Mouse (Mus musculus) CH12.LX (cell line): ENCODE measurements around the gene Ube2e1. TPM values are rescaled to one million over a fixed set of nuclear protein-coding genes. Genes with fewer than 3 reads are reported as not detected.
A peak's percentile ranks its signal among the peaks of the same experiment; 100 is the strongest.

Source experiments
- DNase-seq: peaks from one replicate; pipeline ENCODE4 v3.0.0-alpha.2; 2013; ENCODE audit errors: extremely low read depth
- H3K27ac ChIP-seq: 2 replicates; pipeline ENCODE4 v1.5.1; 2012; ENCODE audit warnings: low read depth, mild to moderate bottlenecking, control low read depth, moderate library complexity; ENCODE audit not compliant: insufficient read depth
- H3K27me3 ChIP-seq: replicated peaks from 2 replicates; pipeline ENCODE3; 2012; ENCODE audit warnings: inconsistent platforms
- H3K36me3 ChIP-seq, 2 experiments: replicated peaks in 1 of 2; 2 replicates each; pipeline versions ENCODE3 to v1.6.1; 2012; ENCODE audit warnings: inconsistent platforms in 1 of 2, low read length in 1 of 2, mild to moderate bottlenecking in 1 of 2, mixed read lengths in 1 of 2, moderate library complexity in 1 of 2; ENCODE audit not compliant: control insufficient read depth in 1 of 2, insufficient read depth in 1 of 2
- H3K4me1 ChIP-seq, 2 experiments: 2 replicates each; pipeline ENCODE4 v1.6.1; 2012; ENCODE audit warnings: inconsistent platforms in 1 of 2, moderate library complexity in 1 of 2; ENCODE audit not compliant: insufficient read depth in 2 of 2, control insufficient read depth in 1 of 2
- H3K4me2 ChIP-seq: 2 replicates; pipeline ENCODE4 v1.6.1; 2012; ENCODE audit warnings: low read depth, mild to moderate bottlenecking, control low read depth; ENCODE audit not compliant: poor library complexity, insufficient read depth, severe bottlenecking
- H3K4me3 ChIP-seq, 3 experiments: fragments of 150-350 bp in 1 of 3; sonication (generic) in 1 of 3; replicated peaks in 1 of 3; 2 replicates each; pipeline versions ENCODE3 to v1.5.1; 2011 to 2012; ENCODE audit warnings: low read depth in 2 of 3, low read length in 2 of 3, mild to moderate bottlenecking in 2 of 3, moderate library complexity in 2 of 3, control low read depth in 1 of 3, improper control_type of control experiment in 1 of 3, inconsistent platforms in 1 of 3, mixed read lengths in 1 of 3; ENCODE audit not compliant: poor library complexity in 1 of 3
- H3K79me2 ChIP-seq: replicated peaks from 2 replicates; pipeline ENCODE4 v1.6.1; 2012; ENCODE audit warnings: mild to moderate bottlenecking, moderate library complexity; ENCODE audit not compliant: control insufficient read depth, poor library complexity, insufficient read depth, severe bottlenecking; ENCODE audit errors: extremely low read depth
- H3K9ac ChIP-seq: 2 replicates; pipeline ENCODE4 v1.6.1; 2012; ENCODE audit warnings: low read depth, mild to moderate bottlenecking, control low read depth, moderate library complexity; ENCODE audit not compliant: insufficient read depth
- H3K9me3 ChIP-seq: replicated peaks from 2 replicates; pipeline ENCODE3; 2012; ENCODE audit warnings: low read length, inconsistent platforms, mixed read lengths
- CHD1 ChIP-seq: IDR thresholded peaks from 2 replicates; pipeline ENCODE4 v1.6.1; 2012; ENCODE audit warnings: low read depth, low read length, improper control_type of control experiment, inconsistent platforms
- CHD2 ChIP-seq: IDR thresholded peaks from 2 replicates; pipeline ENCODE4 v1.6.1; 2011; ENCODE audit warnings: low read length, improper control_type of control experiment
- CTCF ChIP-seq, 2 experiments: IDR thresholded peaks in 1 of 2; conservative IDR thresholded peaks in 1 of 2; 2 replicates each; pipeline ENCODE4 v1.5.1; 2011 to 2012; ENCODE audit warnings: low read depth in 2 of 2, low read length in 2 of 2, improper control_type of control experiment in 1 of 2, inconsistent platforms in 1 of 2, mild to moderate bottlenecking in 1 of 2, moderate library complexity in 1 of 2
- EP300 ChIP-seq: IDR thresholded peaks from 2 replicates; pipeline ENCODE4 v1.6.1; 2011; ENCODE audit warnings: low read length, improper control_type of control experiment
- GABPA ChIP-seq: IDR thresholded peaks from 2 replicates; pipeline ENCODE4 v1.6.1; 2012; ENCODE audit warnings: low read depth, low read length, improper control_type of control experiment, inconsistent platforms; ENCODE audit not compliant: insufficient replicate concordance
- HCFC1 ChIP-seq: IDR thresholded peaks from 2 replicates; pipeline ENCODE4 v1.6.1; 2012; ENCODE audit warnings: low read depth, mild to moderate bottlenecking, inconsistent platforms, low read length, improper control_type of control experiment
- JUN ChIP-seq: IDR thresholded peaks from 2 replicates; pipeline ENCODE4 v1.6.1; 2011; ENCODE audit warnings: low read depth, mild to moderate bottlenecking, low read length, improper control_type of control experiment, moderate library complexity; ENCODE audit not compliant: insufficient read depth
- JUND ChIP-seq: conservative IDR thresholded peaks from 2 replicates; pipeline ENCODE4 v1.6.1; 2011; ENCODE audit warnings: low read depth, low read length, improper control_type of control experiment
- MAFK ChIP-seq: IDR thresholded peaks from 2 replicates; pipeline ENCODE4 v1.6.1; 2011; ENCODE audit warnings: low read length, improper control_type of control experiment; ENCODE audit not compliant: insufficient replicate concordance
- MAX ChIP-seq: IDR thresholded peaks from 2 replicates; pipeline ENCODE4 v1.6.1; 2011; ENCODE audit warnings: low read length, improper control_type of control experiment
- MAZ ChIP-seq: IDR thresholded peaks from 2 replicates; pipeline ENCODE4 v1.6.1; 2012; ENCODE audit warnings: low read depth, mild to moderate bottlenecking, inconsistent platforms, low read length, improper control_type of control experiment, moderate library complexity
- MYC ChIP-seq: IDR thresholded peaks from 2 replicates; pipeline ENCODE4 v1.6.1; 2011; ENCODE audit warnings: low read depth, mild to moderate bottlenecking, improper control_type of control experiment, low read length
- NELFE ChIP-seq: IDR thresholded peaks from 2 replicates; pipeline ENCODE4 v1.6.1; 2011; ENCODE audit warnings: low read depth, low read length, improper control_type of control experiment
- POLR2A ChIP-seq: IDR thresholded peaks from 2 replicates; pipeline ENCODE4 v1.6.1; 2011; ENCODE audit warnings: low read depth, mild to moderate bottlenecking, improper control_type of control experiment, low read length
- POLR2AphosphoS2 ChIP-seq: IDR thresholded peaks from 2 replicates; pipeline ENCODE4 v1.6.1; 2011; ENCODE audit warnings: low read depth, low read length, improper control_type of control experiment
- RCOR1 ChIP-seq: conservative IDR thresholded peaks from 2 replicates; pipeline ENCODE4 v1.6.1; 2012; ENCODE audit warnings: low read depth, mild to moderate bottlenecking, inconsistent platforms, low read length, improper control_type of control experiment
- TBP ChIP-seq: conservative IDR thresholded peaks from 2 replicates; pipeline ENCODE4 v1.6.1; 2011; ENCODE audit warnings: low read depth, low read length, improper control_type of control experiment
- UBTF ChIP-seq: IDR thresholded peaks from 2 replicates; pipeline ENCODE4 v1.6.1; 2012; ENCODE audit warnings: low read depth, mild to moderate bottlenecking, inconsistent platforms, low read length, improper control_type of control experiment, moderate library complexity
- USF1 ChIP-seq: IDR thresholded peaks from 2 replicates; pipeline ENCODE4 v1.6.1; 2014; ENCODE audit warnings: low read depth, mild to moderate bottlenecking, inconsistent platforms, low read length, improper control_type of control experiment
- ZKSCAN1 ChIP-seq: IDR thresholded peaks from 2 replicates; pipeline ENCODE4 v1.6.1; 2012; ENCODE audit warnings: low read depth, inconsistent platforms, low read length, improper control_type of control experiment, borderline replicate concordance
- ZNF384 ChIP-seq: IDR thresholded peaks from 2 replicates; pipeline ENCODE4 v1.6.1; 2012; ENCODE audit warnings: low read depth, low read length, improper control_type of control experiment, inconsistent platforms
- dilution Hi-C: fragments of 300-500 bp; cut with MboI; formaldehyde crosslinking; loops from 2 replicates; pipeline ENCODE4 v1.14.3; 2020; ENCODE audit warnings: low sequenced_read_pairs; ENCODE audit not compliant: extremely low pct_unique_long_range_greater_than_20kb, extremely low pct_ligation_motif_present
- in situ Hi-C: fragments of 300-500 bp; cut with MboI; formaldehyde crosslinking; loops from 3 replicates; pipeline ENCODE4 v1.14.3; 2019; ENCODE audit warnings: low sequenced_read_pairs, low pct_ligation_motif_present, low pct_unique_long_range_greater_than_20kb, mixed read lengths
- polyA plus RNA-seq: library from polyadenylated mRNA; unstranded; fragments of >175 nt; gene quantifications from 2 replicates; pipeline ENCODE4 v1.2.1, GENCODE M21; 2012; ENCODE audit warnings: low read depth; ENCODE audit not compliant: insufficient read length
- total RNA-seq, 2 experiments: library from RNA; depleted of rRNA; stranded (reverse); fragments of 300-350 nt in 1 of 2; fragments of >200 nt in 1 of 2; gene quantifications; 2 replicates each; pipeline ENCODE4 v1.2.3; 2012 to 2014

Ube2e1 gene
- total and polyA plus RNA-seq, 3 experiments, result 28.1 to 202 (median 183) TPM

DNA sequence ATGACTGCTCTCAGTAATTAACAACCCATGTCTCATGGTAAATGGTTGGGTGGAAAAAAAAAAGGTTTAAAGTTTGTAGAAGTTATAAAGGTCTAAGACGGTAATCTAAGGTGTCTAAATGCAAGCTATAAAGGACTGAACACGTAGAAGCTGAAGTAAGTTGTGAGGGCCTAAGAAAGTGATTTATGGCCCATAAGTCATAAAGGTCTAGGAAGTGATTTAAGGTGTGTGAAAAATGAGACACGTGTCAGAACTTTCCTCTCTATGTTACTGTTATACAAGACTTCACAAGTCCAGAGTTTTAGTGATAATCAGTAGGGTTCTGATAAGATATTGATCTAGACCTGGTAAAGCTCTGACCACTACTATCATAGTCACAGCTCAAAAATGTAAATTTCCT lies 32.7 kb upstream of the Ube2e1 start:
- no peak overlapping the region for H3K4me2 ChIP-seq
- DNase-seq, result no peak
- no peaks in the 10 kb centered on the region for H3K4me1 ChIP-seq
- H3K4me3 ChIP-seq, result no peak overlapping the region
- H3K9ac ChIP-seq, result no peak overlapping the region
- dilution Hi-C loops (no loop called here), in situ Hi-C loops (no loop called here)
- TF ChIP-seq MAX (no peak), CHD2 (no peak), CTCF (conservative IDR thresholded peaks at IDR 0.05 in 1 of 2, IDR thresholded peaks at IDR 0.05 in 1 of 2; ENCODE audit: low read depth in 2 of 2, low read length in 2 of 2) (no peak), GABPA (no peak), UBTF (no peak), RCOR1 (no peak), MAZ (no peak)
- H3K79me2 ChIP-seq, result no peaks in the 10 kb centered on the region
- no peaks in the 10 kb centered on the region for H3K27me3 ChIP-seq
- H3K9me3 ChIP-seq, result no peaks in the 10 kb centered on the region
- H3K36me3 ChIP-seq, result no peaks in the 10 kb centered on the region
- H3K27ac ChIP-seq, result no peak overlapping the region

DNA sequence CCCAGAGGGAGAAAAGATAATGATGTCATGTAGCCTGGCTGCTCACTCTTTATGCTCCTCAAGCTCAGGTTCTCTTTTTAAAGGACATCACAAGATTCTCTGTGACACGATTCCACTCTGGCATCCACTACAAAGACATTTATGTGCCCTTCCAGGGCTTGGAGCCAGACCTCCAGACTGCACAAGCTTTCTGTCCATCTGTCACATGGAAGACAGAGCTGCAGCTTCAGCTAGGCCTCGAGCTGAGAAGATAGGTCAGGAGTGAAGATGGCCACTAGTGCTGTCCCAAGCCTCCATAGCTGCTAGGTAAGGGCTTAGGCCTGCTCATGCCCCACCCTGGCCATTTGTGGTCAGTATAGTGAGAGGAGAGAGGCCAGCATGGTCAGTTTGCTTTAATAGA lies 24.8 kb upstream of the Ube2e1 start:
- peak; percentile 44 for DNase-seq
- H3K9me3 ChIP-seq, result no peaks in the 10 kb centered on the region
- in situ Hi-C loops (no loop called here), dilution Hi-C loops (no loop called here)
- no peak overlapping the region for H3K27ac ChIP-seq
- no peaks in the 10 kb centered on the region for H3K36me3 ChIP-seq
- TF ChIP-seq MAFK (no peak), POLR2AphosphoS2 (no peak), ZNF384 (no peak), HCFC1 (no peak), ZKSCAN1 (no peak), TBP (no peak), CTCF (conservative IDR thresholded peaks at IDR 0.05 in 1 of 2, IDR thresholded peaks at IDR 0.05 in 1 of 2; ENCODE audit: low read depth in 2 of 2, low read length in 2 of 2) (no peak), CHD1 (no peak), GABPA (no peak), POLR2A (no peak), JUN (no peak), JUND (no peak), MAZ (no peak), NELFE (no peak), MYC (no peak), MAX (no peak), USF1 (no peak), CHD2 (no peak), EP300 (no peak)
- H3K4me1 ChIP-seq, result peaks cover 0 to 21% of the 10 kb centered on the region in 2 experiments; a peak in 2 of 4 replicates
- H3K27me3 ChIP-seq, result no peaks in the 10 kb centered on the region
- H3K4me2 ChIP-seq, result no peak overlapping the region
- no peak overlapping the region for H3K4me3 ChIP-seq
- no peak overlapping the region for H3K9ac ChIP-seq
- no peaks in the 10 kb centered on the region for H3K79me2 ChIP-seq
